Mouse (Mus musculus) MEL (cell line): Measurements from ENCODE around the gene Tmem175. TPM values are rescaled to one million over a fixed set of nuclear protein-coding genes. Genes with fewer than 3 reads are reported as not detected.

Source experiments
- DNase-seq: peaks from one replicate; pipeline ENCODE4 v3.0.0; 2011; ENCODE audit warnings: low read depth, low spot score
- H3K27ac ChIP-seq: 2 replicates; pipeline ENCODE4 v1.5.1; 2012; ENCODE audit warnings: low read depth, mild to moderate bottlenecking, control low read depth, low read length, moderate library complexity; ENCODE audit not compliant: control insufficient read depth
- H3K27me3 ChIP-seq, 2 experiments: fragments of 150-350 bp in 1 of 2; sonication (generic) in 1 of 2; 2 replicates each; pipeline ENCODE4 v1.6.1; 2012; ENCODE audit warnings: low read length in 2 of 2, mild to moderate bottlenecking in 2 of 2, improper control_type of control experiment in 1 of 2, moderate library complexity in 1 of 2; ENCODE audit not compliant: insufficient read depth in 2 of 2, control insufficient read depth in 1 of 2
- H3K36me3 ChIP-seq, 2 experiments: 2 replicates each; pipeline ENCODE4 v1.6.1; 2012 to 2014; ENCODE audit warnings: low read length in 2 of 2, improper control_type of control experiment in 1 of 2, inconsistent platforms in 1 of 2, mild to moderate bottlenecking in 1 of 2; ENCODE audit not compliant: insufficient read depth in 2 of 2, control insufficient read depth in 1 of 2
- H3K4me1 ChIP-seq, 2 experiments: fragments of 150-350 bp in 1 of 2; sonication (generic) in 1 of 2; 2 replicates each; pipeline ENCODE4 v1.6.1; 2012; ENCODE audit warnings: low read length in 2 of 2, improper control_type of control experiment in 1 of 2, mild to moderate bottlenecking in 1 of 2; ENCODE audit not compliant: insufficient read depth in 2 of 2, control insufficient read depth in 1 of 2
- H3K4me3 ChIP-seq, 2 experiments: fragments of 150-350 bp in 1 of 2; sonication (generic) in 1 of 2; 2 replicates each; pipeline ENCODE4 v1.5.1; 2012; ENCODE audit warnings: low read depth in 2 of 2, low read length in 2 of 2, mild to moderate bottlenecking in 2 of 2, moderate library complexity in 2 of 2, control low read depth in 1 of 2, improper control_type of control experiment in 1 of 2; ENCODE audit not compliant: control insufficient read depth in 1 of 2, insufficient read depth in 1 of 2
- H3K79me2 ChIP-seq: 2 replicates; pipeline ENCODE4 v1.6.1; 2012; ENCODE audit warnings: mild to moderate bottlenecking, low read length, moderate library complexity; ENCODE audit not compliant: control insufficient read depth, poor library complexity, insufficient read depth
- H3K9ac ChIP-seq: 2 replicates; pipeline ENCODE4 v1.6.1; 2012; ENCODE audit warnings: low read depth, mild to moderate bottlenecking, control low read depth, low read length, moderate library complexity; ENCODE audit not compliant: control insufficient read depth, poor library complexity, severe bottlenecking
- H3K9me3 ChIP-seq: fragments of 150-350 bp; sonication (generic); replicated peaks from 2 replicates; pipeline ENCODE4 v1.6.1; 2012; ENCODE audit warnings: mild to moderate bottlenecking, low read length, improper control_type of control experiment, moderate library complexity; ENCODE audit not compliant: insufficient read depth
- BHLHE40 ChIP-seq: IDR thresholded peaks from 2 replicates; pipeline ENCODE4 v1.6.1; 2012; ENCODE audit warnings: low read depth, mild to moderate bottlenecking, inconsistent platforms, low read length, improper control_type of control experiment, borderline replicate concordance
- CHD1 ChIP-seq: IDR thresholded peaks from 2 replicates; pipeline ENCODE4 v1.6.1; 2012; ENCODE audit warnings: low read depth, mild to moderate bottlenecking, inconsistent platforms, low read length, improper control_type of control experiment
- E2F4 ChIP-seq: IDR thresholded peaks from 2 replicates; pipeline ENCODE4 v1.6.1; 2011; ENCODE audit warnings: low read depth, low read length, improper control_type of control experiment, borderline replicate concordance
- ELF1 ChIP-seq: IDR thresholded peaks from 2 replicates; pipeline ENCODE4 v1.6.1; 2014; ENCODE audit warnings: low read depth, mild to moderate bottlenecking, inconsistent platforms, low read length, improper control_type of control experiment, moderate library complexity
- GABPA ChIP-seq: IDR thresholded peaks from 2 replicates; pipeline ENCODE4 v1.6.1; 2012; ENCODE audit warnings: low read depth, mild to moderate bottlenecking, inconsistent platforms, low read length, improper control_type of control experiment, moderate library complexity
- HCFC1 ChIP-seq: IDR thresholded peaks from 2 replicates; pipeline ENCODE4 v1.6.1; 2012; ENCODE audit warnings: low read depth, mild to moderate bottlenecking, inconsistent platforms, low read length, improper control_type of control experiment, moderate library complexity
- JUND ChIP-seq: IDR thresholded peaks from 2 replicates; pipeline ENCODE4 v1.6.1; 2011; ENCODE audit warnings: low read depth, mild to moderate bottlenecking, improper control_type of control experiment, low read length
- KAT2A ChIP-seq: conservative IDR thresholded peaks from 2 replicates; pipeline ENCODE4 v1.6.1; 2012; ENCODE audit warnings: low read depth, low read length, improper control_type of control experiment, inconsistent platforms
- MAFK ChIP-seq: IDR thresholded peaks from 2 replicates; pipeline ENCODE4 v1.6.1; 2011; ENCODE audit warnings: low read depth, mild to moderate bottlenecking, low read length, improper control_type of control experiment, borderline replicate concordance
- MXI1 ChIP-seq: IDR thresholded peaks from 2 replicates; pipeline ENCODE4 v1.6.1; 2011; ENCODE audit warnings: mild to moderate bottlenecking, low read depth, low read length, improper control_type of control experiment
- NELFE ChIP-seq: IDR thresholded peaks from 2 replicates; pipeline ENCODE4 v1.6.1; 2011; ENCODE audit warnings: low read depth, low read length, improper control_type of control experiment
- NRF1 ChIP-seq: IDR thresholded peaks from 2 replicates; pipeline ENCODE4 v1.6.1; 2014; ENCODE audit warnings: low read depth, mild to moderate bottlenecking, inconsistent platforms, low read length, improper control_type of control experiment, moderate library complexity; ENCODE audit not compliant: poor library complexity, insufficient read depth, severe bottlenecking
- POLR2A ChIP-seq, 2 experiments: IDR thresholded peaks; 2 replicates each; pipeline ENCODE4 v1.6.1; 2011 to 2012; ENCODE audit warnings: low read length in 2 of 2, mild to moderate bottlenecking in 2 of 2, control low read depth in 1 of 2, improper control_type of control experiment in 1 of 2, low read depth in 1 of 2, moderate library complexity in 1 of 2; ENCODE audit not compliant: control insufficient read depth in 1 of 2, insufficient read depth in 1 of 2, poor library complexity in 1 of 2
- POLR2AphosphoS2 ChIP-seq: IDR thresholded peaks from 2 replicates; pipeline ENCODE4 v1.6.1; 2011; ENCODE audit warnings: low read length, improper control_type of control experiment
- POLR2AphosphoS5 ChIP-seq: IDR thresholded peaks from 2 replicates; pipeline ENCODE4 v1.6.1; 2012; ENCODE audit warnings: low read depth, borderline replicate concordance, mild to moderate bottlenecking, inconsistent platforms, low read length, moderate library complexity, mixed read lengths
- RAD21 ChIP-seq: IDR thresholded peaks from 2 replicates; pipeline ENCODE4 v1.6.1; 2011; ENCODE audit warnings: mild to moderate bottlenecking, low read depth, low read length, improper control_type of control experiment
- RCOR1 ChIP-seq: IDR thresholded peaks from 2 replicates; pipeline ENCODE4 v1.6.1; 2012; ENCODE audit warnings: low read depth, mild to moderate bottlenecking, inconsistent platforms, low read length, improper control_type of control experiment
- TCF12 ChIP-seq: IDR thresholded peaks from 2 replicates; pipeline ENCODE4 v1.6.1; 2014; ENCODE audit warnings: low read depth, mild to moderate bottlenecking, inconsistent platforms, low read length, improper control_type of control experiment, moderate library complexity
- UBTF ChIP-seq: IDR thresholded peaks from 2 replicates; pipeline ENCODE4 v1.6.1; 2012; ENCODE audit warnings: low read depth, mild to moderate bottlenecking, inconsistent platforms, low read length, improper control_type of control experiment, moderate library complexity, borderline replicate concordance; ENCODE audit not compliant: insufficient read depth
- ZC3H11A ChIP-seq: IDR thresholded peaks from 2 replicates; pipeline ENCODE4 v1.6.1; 2012; ENCODE audit warnings: low read depth, mild to moderate bottlenecking, inconsistent platforms, low read length, improper control_type of control experiment
- ZKSCAN1 ChIP-seq: IDR thresholded peaks from 2 replicates; pipeline ENCODE4 v1.6.1; 2012; ENCODE audit warnings: low read depth, mild to moderate bottlenecking, inconsistent platforms, low read length, improper control_type of control experiment, moderate library complexity
- ZNF384 ChIP-seq: IDR thresholded peaks from 2 replicates; pipeline ENCODE4 v1.6.1; 2012; ENCODE audit warnings: low read depth, mild to moderate bottlenecking, inconsistent platforms, low read length, improper control_type of control experiment
- polyA plus RNA-seq, 2 experiments: library from polyadenylated mRNA; stranded (reverse) in 1 of 2; unstranded in 1 of 2; fragments of >175 nt in 1 of 2; fragments of >200 nt in 1 of 2; gene quantifications; 2 replicates each; pipeline versions ENCODE4 v1.2.1 to v1.2.4; 2012; ENCODE audit warnings: low replicate concordance in 2 of 2, low read depth in 1 of 2; ENCODE audit not compliant: insufficient read length in 2 of 2, insufficient read depth in 1 of 2, missing spikeins in 1 of 2
- total RNA-seq: library from RNA; depleted of rRNA; stranded (reverse); fragments of 300-350 nt; gene quantifications from 2 replicates; pipeline ENCODE4 v1.2.3, GENCODE M21; 2012

Tmem175 gene
- total and polyA plus RNA-seq, 3 experiments: 19.3 to 39.2 TPM; not detected in 1

DNA sequence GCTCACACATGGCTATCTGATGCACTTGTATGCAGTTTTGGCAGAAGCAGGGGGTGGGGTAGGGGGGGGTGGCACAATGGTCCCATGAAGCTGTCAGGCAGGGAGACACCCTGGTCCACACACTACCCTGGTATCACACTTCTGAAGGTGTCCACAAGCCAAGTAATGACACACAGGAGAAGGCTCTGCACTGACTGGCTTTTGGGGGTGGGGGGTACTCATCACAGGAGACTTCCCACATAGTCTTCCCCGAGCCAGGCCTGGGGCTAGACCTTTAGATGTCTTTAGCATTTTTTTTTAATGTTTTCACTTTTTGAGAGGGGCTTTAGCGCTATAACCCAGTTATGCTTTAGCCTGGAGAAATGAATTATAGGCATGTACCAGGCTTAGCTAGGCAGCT, 17.7 kb downstream of the Tmem175 start:
- Histone ChIP-seq H3K4me3 (no peak overlapping the region), H3K27me3 (no peaks in the 10 kb centered on the region), H3K36me3 (peaks cover 0 to 5% of the 10 kb centered on the region in 2 experiments; a peak in 1 of 4 replicates), H3K79me2 (no peaks in the 10 kb centered on the region), H3K9ac (no peak overlapping the region), H3K4me1 (no peaks in the 10 kb centered on the region), H3K9me3 (no peaks in the 10 kb centered on the region), H3K27ac (no peak overlapping the region)
- no peak for DNase-seq
- TF ChIP-seq BHLHE40: no peak
- TF ChIP-seq E2F4: no peak
- TF ChIP-seq KAT2A: no peak
- TF ChIP-seq POLR2AphosphoS2: no peak
- no peak for TF ChIP-seq JUND
- TF ChIP-seq ZKSCAN1: no peak
- no peak for TF ChIP-seq GABPA
- no peak for TF ChIP-seq NELFE
- no peak for TF ChIP-seq POLR2AphosphoS5
- no peak for TF ChIP-seq MAFK
- no peak for TF ChIP-seq RAD21
- no peak for TF ChIP-seq RCOR1
- TF ChIP-seq NRF1: no peak
- no peak for TF ChIP-seq ZC3H11A
- TF ChIP-seq POLR2A (IDR thresholded peaks at IDR 0.05; ENCODE audit: control insufficient read depth in 1 of 2, insufficient read depth in 1 of 2, low read depth in 1 of 2, low read length in 2 of 2, poor library complexity in 1 of 2): no peak
- no peak for TF ChIP-seq UBTF
- TF ChIP-seq, all 39 proteins: peak for 0

DNA sequence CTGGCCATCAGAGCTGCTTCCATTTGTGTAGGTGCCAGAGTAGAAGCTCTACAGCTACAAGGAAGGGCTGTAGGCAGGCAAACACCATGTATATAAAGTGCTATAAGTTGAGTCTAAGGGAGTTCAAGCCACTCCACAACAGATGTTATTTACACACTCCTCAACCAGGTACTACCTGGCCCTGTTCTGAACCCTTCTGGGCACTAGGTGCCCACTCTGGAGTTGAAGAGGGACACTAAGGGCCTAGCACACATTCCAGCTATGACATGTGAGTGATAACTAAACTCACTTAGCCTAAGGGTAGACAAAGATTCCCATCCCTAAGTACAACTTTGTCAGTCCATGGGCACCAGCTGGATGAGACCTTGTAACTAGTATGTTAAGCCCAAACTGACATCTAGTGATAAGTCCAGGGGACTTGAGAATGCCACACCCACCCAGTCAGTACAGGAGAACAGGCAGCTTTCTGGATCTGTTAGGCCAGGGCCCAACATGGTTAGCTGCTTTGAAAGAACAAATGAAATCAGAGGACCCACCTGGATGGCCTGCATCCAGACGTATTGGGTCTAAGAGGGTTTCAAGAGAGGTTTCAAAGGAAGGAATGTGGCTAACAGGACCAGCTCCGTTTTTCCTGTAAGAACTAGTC, 18.4 kb downstream of the Tmem175 start:
- no peaks in the 10 kb centered on the region for H3K27me3 ChIP-seq
- TF ChIP-seq HCFC1: no peak
- TF ChIP-seq JUND: no peak
- TF ChIP-seq NELFE: no peak
- TF ChIP-seq POLR2A (IDR thresholded peaks at IDR 0.05; ENCODE audit: control insufficient read depth in 1 of 2, insufficient read depth in 1 of 2, low read depth in 1 of 2, low read length in 2 of 2, poor library complexity in 1 of 2): no peak
- no peak for TF ChIP-seq E2F4
- no peak for TF ChIP-seq ZKSCAN1
- no peak for TF ChIP-seq MXI1
- no peak for TF ChIP-seq RAD21
- TF ChIP-seq ZNF384: no peak
- no peak for TF ChIP-seq ELF1
- TF ChIP-seq CHD1: no peak
- TF ChIP-seq BHLHE40: no peak
- TF ChIP-seq GABPA: no peak
- no peak for TF ChIP-seq TCF12
- no peaks in the 10 kb centered on the region for H3K79me2 ChIP-seq
- H3K36me3 ChIP-seq: peaks cover 0 to 5% of the 10 kb centered on the region in 2 experiments; a peak in 1 of 4 replicates
- DNase-seq: no peak
- H3K4me3 ChIP-seq: no peak overlapping the region
- H3K27ac ChIP-seq: no peak overlapping the region
- H3K4me1 ChIP-seq: no peaks in the 10 kb centered on the region
- no peaks in the 10 kb centered on the region for H3K9me3 ChIP-seq
- H3K9ac ChIP-seq: no peak overlapping the region
